Mouse (Mus musculus) small intestine, adult 2 months (tissue): ENCODE measurements at regions not wholly inside any gene's neighbourhood (a gene's known extent, or its start where the extent isn't known, plus 50 kb on each side); places are given as distances from the start of the nearest gene placed in this dataset.

Source experiments
- CTCF ChIP-seq: fragments of 200-500 bp; IDR thresholded peaks from 2 replicates; pipeline ENCODE4 v1.5.1; 2012; ENCODE audit warnings: low read depth, mild to moderate bottlenecking, control low read depth, inconsistent platforms, low read length, moderate library complexity, mixed read lengths; ENCODE audit not compliant: insufficient replicate concordance, insufficient read length; ENCODE audit errors: extremely low read depth
- POLR2A ChIP-seq: fragments of 200-500 bp; IDR thresholded peaks from 2 replicates; pipeline ENCODE4 v1.6.1; 2012; ENCODE audit warnings: low read depth, mild to moderate bottlenecking, control low read depth, inconsistent platforms, low read length, moderate library complexity

DNA sequence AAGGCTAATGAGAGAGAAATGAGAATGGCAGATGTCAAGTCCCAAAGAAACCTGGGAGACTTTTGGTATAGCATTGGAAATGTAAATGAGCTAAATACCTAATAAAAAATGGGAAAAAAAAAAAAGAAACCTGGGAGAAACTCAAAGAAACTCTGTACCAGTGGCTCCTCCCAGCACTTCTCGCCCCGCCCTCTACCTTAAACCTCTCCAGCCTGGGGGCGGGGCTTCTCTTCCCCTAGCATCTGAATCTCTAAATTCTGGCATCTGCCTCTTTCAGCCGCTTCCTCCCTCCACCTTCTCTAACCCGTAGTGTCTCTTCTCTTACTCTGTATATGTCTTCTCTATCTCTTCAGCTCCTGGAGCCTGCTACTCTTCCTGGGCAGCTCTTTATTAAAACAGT, 53.2 kb downstream of the Gpr6 start:
- TF ChIP-seq CTCF, result no peak
- no peak for TF ChIP-seq POLR2A
